In genomic region chr17:49416228-49416627, GRCm38 (mm10) we compare ENCODE assay signal across 23 mouse cellular contexts.
"Had no signal": no experiment of that assay in that cellular context is flagged by ENCODE, and none has a peak within 500 bp of the region (broad histone marks: within the 10 kb centered on the region; RNA-seq: fewer than 3 reads in every experiment).

No protein-coding gene starts in this region.

- H3K9me3 ChIP-seq: limb, embryonic 10.5 days; limb, embryonic 13.5 days; liver, embryonic 12.5 days; liver, embryonic 15.5 days; lung, embryonic 15.5 days; midbrain, embryonic 10.5 days; midbrain, embryonic 13.5 days; neural tube, embryonic 12.5 days; neural tube, embryonic 15.5 days had no signal

- H3K4me3 ChIP-seq: limb, embryonic 10.5 days; limb, embryonic 13.5 days; liver, embryonic 12.5 days; liver, embryonic 15.5 days; lung, embryonic 15.5 days; midbrain, embryonic 10.5 days; midbrain, embryonic 13.5 days; neural tube, embryonic 12.5 days; neural tube, embryonic 15.5 days had no signal

- H3K9ac ChIP-seq: limb, embryonic 13.5 days; liver, embryonic 12.5 days; liver, embryonic 15.5 days; lung, embryonic 15.5 days; midbrain, embryonic 13.5 days; neural tube, embryonic 12.5 days; neural tube, embryonic 15.5 days had no signal

- H3K4me1 ChIP-seq: limb, embryonic 13.5 days; liver, embryonic 12.5 days; liver, embryonic 15.5 days; lung, embryonic 15.5 days; midbrain, embryonic 10.5 days; midbrain, embryonic 13.5 days; neural tube, embryonic 12.5 days; neural tube, embryonic 15.5 days had no signal

- H3K27ac ChIP-seq: limb, embryonic 10.5 days; limb, embryonic 13.5 days; liver, embryonic 12.5 days; liver, embryonic 15.5 days; lung, embryonic 15.5 days; midbrain, embryonic 10.5 days; midbrain, embryonic 13.5 days; neural tube, embryonic 12.5 days; neural tube, embryonic 15.5 days; stomach, postnatal 0 days had no signal

- DNase-seq: kidney, adult 9 months; kidney, postnatal 14 days; kidney, postnatal 4 days; liver; lung, adult 18-20 months; lung, postnatal 10 days; lung, postnatal 36 days; right cerebral cortex, adult 18-20 months; right cerebral cortex, postnatal 14 days; right cerebral cortex, postnatal 4 days; thymus, adult 2 months; thymus, postnatal 14 days; thymus, postnatal 4 days had no signal

- H3K27me3 ChIP-seq: limb, embryonic 13.5 days; liver, embryonic 12.5 days; liver, embryonic 15.5 days; lung, embryonic 15.5 days; midbrain, embryonic 13.5 days; neural tube, embryonic 12.5 days; neural tube, embryonic 15.5 days had no signal

- H3K36me3 ChIP-seq: limb, embryonic 10.5 days; limb, embryonic 13.5 days; liver, embryonic 12.5 days; liver, embryonic 15.5 days; lung, embryonic 15.5 days; midbrain, embryonic 10.5 days; midbrain, embryonic 13.5 days; neural tube, embryonic 12.5 days; neural tube, embryonic 15.5 days had no signal

- H3K4me2 ChIP-seq: limb, embryonic 13.5 days; liver, embryonic 12.5 days; liver, embryonic 15.5 days; lung, embryonic 15.5 days; midbrain, embryonic 13.5 days; neural tube, embryonic 12.5 days; neural tube, embryonic 15.5 days had no signal
